Mouse (Mus musculus) adrenal gland, postnatal 14 days (tissue): ENCODE data around the gene Ap4b1. TPM values are rescaled to one million over a fixed set of nuclear protein-coding genes. Genes with fewer than 3 reads are reported as not detected.
A peak's percentile ranks its signal among the peaks of the same experiment; 100 is the strongest.

Source experiments
- DNase-seq: peaks from one replicate; pipeline ENCODE4 v3.0.0; 2021; ENCODE audit warnings: mixed read lengths
- total RNA-seq: library from RNA; stranded (reverse); gene quantifications from 2 replicates; pipeline ENCODE4 v1.2.3, GENCODE M21; 2021

Ap4b1 gene
- total RNA-seq, 1 experiment from 2014 or later = 17.2 TPM

DNA sequence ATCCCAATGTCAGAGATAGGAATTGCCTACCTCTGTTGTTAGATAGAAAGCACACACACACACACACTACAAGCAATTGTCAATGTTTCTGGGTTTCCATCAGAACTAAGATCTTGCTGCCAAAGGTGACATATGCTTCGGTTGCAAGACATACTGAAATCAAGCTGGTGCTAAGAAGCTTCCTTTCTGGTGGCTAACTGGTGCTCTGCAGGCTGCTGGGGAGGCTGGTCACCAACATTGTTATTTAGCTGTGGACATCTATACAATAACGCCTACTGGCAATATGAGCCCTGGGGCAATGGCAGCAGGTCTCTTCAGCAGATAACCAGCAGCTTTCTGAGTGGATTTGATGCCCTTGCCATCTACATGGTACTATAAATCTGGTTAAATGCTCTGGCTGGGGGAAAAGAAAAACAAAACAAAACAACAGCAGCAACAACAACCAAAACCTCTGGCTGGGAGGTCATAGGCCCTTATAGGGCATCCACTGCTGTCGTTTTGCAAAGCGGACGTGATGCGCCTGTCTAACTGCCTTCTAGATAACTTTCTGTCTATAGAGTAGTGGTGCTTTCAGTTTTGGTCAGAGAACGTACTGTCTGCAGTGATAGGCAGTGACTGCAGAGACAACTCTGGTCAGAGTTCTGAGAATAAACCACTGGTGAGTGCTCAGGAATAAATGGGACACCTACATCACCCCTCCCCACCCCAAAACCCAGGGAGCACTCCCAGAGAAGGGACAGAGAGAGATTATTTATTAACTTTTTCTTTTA, 47.9 kb downstream of the Ap4b1 start:
- no peak for DNase-seq

DNA sequence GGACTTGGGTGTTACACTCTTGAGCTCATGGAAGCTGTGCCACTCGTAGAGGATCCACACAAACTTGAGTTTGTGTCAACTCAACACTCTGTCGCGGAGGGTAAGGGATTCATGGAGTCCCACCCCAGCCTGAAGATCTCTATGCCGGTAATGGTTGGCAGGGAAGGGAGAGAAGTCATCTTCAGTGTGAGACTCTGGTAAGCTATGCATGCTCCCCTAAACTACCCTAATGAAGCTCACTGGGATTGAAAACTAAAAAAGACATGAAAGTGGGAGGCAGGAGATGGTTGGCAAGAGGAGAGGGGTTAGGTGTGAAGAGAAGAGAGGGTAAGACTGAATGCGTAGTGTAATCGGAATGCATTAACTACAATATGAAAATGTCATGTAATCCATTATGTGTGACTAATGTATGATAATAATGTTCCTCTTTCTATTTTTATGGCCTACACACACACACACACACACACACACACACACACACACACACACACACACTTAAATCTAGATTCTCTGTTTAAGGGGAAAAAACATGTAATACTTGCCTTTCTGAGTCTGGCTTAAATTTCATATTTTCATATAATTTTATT, 48.8 kb downstream of the Ap4b1 start:
- DNase-seq = no peak

DNA sequence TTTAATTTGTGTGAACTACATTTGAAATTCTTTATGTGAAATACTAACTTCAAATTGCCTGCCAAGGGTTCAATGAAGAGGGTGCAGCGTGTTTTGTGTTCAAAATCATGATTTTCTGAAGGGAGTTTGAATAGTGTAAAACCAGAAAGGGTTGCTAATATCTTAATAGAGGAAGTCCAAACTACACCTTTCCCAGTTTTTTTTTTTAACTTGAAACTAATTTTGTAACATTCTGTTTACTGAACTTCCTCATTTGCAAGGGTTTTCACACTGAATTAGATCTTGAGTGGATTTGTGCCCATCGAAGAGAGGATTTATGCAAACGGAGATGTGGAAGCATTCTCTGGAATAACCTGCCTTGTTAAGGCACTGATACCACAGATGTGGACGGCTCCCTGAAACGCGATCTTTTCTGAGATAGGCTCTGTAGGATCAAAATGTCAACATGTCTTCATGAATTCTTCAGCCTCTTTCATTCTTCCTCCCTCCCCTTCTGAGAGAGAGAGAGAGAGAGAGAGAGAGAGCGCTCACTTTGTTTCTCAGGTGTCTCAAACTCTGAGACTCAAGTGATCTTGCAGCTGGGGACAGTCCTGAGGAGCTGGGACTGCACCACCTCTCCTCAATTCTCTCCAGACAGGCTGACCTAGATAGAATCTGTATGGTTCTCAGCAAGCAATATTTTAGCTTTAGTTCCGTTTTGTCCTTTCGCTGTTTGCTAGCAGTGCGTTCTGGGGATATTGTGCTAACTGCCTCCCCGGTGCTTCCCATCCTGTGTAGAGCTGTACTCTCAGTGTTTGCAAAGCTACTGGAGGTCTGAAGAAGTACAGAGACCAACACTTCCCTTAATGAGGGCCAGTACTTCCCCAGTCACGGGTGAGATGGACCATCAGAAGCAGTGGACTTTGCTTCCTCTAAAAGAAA, 49.8 kb downstream of the Ap4b1 start, which contains the start of gene Ptpn22:
Ptpn22 (plus strand) TSS at position 915 of the 921 bp plus-strand sequence.
- no peak for DNase-seq

DNA sequence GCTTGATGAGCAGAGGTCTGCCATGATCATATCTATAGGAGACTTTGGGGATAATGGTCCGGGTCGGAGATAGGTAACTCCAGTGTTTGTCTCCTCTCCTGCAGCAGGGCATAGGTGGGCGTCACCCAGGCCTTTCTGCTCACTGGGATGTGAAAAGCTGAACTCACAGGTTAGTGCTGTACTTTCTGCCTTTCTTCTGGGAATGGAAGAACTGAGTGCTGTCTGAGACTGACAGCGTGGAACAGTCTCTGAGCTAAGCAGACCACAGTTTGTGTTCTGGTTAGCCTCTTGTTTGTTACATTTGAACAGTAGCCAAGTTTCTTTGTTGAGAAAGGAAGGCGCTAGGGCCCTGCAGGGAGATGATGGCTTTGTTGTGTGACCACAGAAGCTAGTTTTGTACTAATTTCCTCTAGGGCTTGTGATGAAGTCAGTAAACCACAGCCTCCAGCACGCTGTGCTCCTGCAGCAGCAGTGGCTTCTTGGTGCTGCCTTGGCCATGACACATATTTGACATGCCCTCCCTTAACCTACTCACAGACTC, 50.6 kb downstream of the Ap4b1 start:
- peak; percentile 14 for DNase-seq

DNA sequence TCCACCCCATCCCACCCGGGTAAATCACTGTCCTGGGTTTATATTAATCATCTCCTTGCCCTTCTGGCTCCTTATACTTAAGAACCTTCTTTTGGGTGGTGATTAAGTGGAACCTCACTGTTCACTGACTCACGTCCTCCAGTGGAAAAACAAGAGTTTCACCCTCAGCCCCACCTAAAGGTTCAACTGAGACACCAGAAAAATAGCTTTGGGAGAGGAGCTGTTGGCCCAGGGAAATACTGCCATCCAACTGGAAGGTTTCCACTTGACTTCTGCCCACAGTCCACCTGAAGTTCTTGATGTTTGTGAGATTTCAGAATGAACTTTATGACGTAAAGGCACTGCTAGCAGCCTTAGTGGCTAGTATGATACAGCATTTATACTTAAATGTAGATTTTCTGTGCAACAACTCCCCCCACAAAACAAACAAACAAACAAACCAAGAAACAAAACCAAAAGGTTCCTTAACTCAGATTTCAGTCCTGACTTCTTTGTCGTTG, 53.5 kb downstream of the Ap4b1 start:
- DNase-seq = no peak

DNA sequence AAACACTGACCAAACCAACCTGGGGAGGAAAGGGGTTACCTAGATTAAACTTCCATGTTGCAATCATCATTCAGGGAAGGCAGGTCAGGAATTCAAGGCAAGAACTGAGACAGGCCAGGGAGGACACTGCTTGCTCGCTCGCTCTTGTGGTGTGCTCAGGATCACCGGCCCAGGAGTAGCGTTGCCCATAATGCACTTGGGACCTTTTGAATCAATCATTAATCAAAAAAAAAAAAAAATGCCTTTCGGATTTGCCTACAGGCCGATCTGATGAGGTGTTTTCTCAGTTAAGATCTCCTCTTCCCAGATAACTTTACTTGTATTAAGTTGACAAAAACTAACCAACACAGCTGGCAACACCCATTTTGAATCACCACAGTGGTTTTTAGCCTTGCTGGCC, 54.9 kb downstream of the Ap4b1 start:
- no peak for DNase-seq

DNA sequence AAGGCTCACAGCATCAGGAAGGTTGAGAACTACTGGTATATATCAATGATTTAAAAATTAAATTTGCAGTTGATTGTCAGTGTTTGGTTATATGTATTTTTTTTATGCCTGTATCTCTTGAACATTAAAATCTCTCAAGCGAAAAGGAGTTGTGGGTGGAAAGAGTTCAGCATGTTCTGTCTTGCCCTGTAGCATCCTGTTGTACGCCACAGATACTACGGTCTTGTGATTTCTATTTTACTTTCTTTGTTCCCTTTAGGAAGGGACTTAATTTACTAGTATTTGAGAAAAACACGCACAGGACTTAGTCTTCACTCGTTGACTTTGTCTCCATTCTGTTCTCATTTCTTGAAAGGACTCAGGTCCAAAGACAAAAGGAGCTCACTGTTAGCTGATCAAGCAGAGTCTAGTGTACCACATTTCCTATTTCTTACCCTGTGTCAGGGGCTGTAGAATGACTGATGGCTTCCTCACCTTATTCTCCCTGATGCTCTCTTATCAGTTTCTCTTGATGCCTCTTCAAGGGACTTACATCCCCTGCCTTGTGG, 58.2 kb downstream of the Ap4b1 start:
- no peak for DNase-seq

DNA sequence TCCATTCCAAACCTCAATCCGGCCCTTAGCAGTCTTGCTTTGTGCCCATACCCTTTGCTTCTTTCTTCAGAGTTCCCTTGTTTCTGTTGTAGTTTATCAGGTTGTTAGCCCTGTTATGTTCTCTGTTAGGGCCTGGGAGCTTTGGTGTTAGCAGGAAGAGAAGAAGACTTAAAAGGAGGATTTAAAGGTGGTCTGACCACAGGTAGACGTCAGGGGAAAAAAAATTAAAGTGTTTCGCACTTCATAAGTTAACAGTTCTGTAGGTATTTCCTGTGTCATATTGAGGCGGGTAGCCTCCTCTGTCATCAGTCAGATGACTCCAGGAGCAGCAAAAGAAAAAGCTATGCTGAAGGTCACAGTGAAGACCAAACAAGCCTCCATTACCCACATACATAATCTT, 58.7 kb downstream of the Ap4b1 start:
- DNase-seq = no peak

Other genes with a start within 250 kb of the Ap4b1 start
- gene Syt6, start 234.3 kb upstream of the Ap4b1 start, total RNA-seq = 0.08 TPM in 1 of 2 replicates, not detected in the other
- 0.19 TPM in 1 of 2 replicates, not detected in the other for gene Atg4a-ps, start 163.5 kb upstream of the Ap4b1 start, total RNA-seq
- 12.0 and 12.7 TPM in 2 replicates for gene Olfml3, start 71.5 kb upstream of the Ap4b1 start, total RNA-seq
- gene Gm10964, start 70.2 kb upstream of the Ap4b1 start, total RNA-seq = not detected in 2 replicates
- 149 and 198 TPM in 2 replicates for gene Hipk1, start 18.0 kb upstream of the Ap4b1 start, total RNA-seq
- gene Dclre1b, start 76 bp upstream of the Ap4b1 start, total RNA-seq = 16.6 and 21.9 TPM in 2 replicates
- gene Gm43064, start 53 bp downstream of the Ap4b1 start, total RNA-seq = 0.23 TPM in 1 of 2 replicates, not detected in the other
- gene Bcl2l15, start 23.1 kb downstream of the Ap4b1 start, total RNA-seq = 0.52 and 0.56 TPM in 2 replicates
- 1.4 and 7.8 TPM in 2 replicates for gene Ptpn22, start 50.3 kb downstream of the Ap4b1 start, total RNA-seq
- 16.2 and 18.0 TPM in 2 replicates for gene Rsbn1, start 104.6 kb downstream of the Ap4b1 start, total RNA-seq
- gene Phtf1, start 158.6 kb downstream of the Ap4b1 start, total RNA-seq = 18.7 and 20.3 TPM in 2 replicates